Mouse (Mus musculus) layer of hippocampus, postnatal 10 days (tissue): ENCODE results near the gene Flnc. TPM values are rescaled to one million over a fixed set of nuclear protein-coding genes. Genes with fewer than 3 reads are reported as not detected.

Experiments
- DNase-seq, 2 experiments: peaks; one replicate each; pipeline ENCODE4 v3.0.0; 2021; ENCODE audit warnings: low spot score in 2 of 2
- total RNA-seq, 2 experiments: library from RNA; stranded (reverse); gene quantifications; 2 replicates each; pipeline ENCODE4 v1.2.3; 2021

Gene Flnc
- total RNA-seq, 2 experiments from 2014 or later = 4.0 to 4.4 TPM

DNA sequence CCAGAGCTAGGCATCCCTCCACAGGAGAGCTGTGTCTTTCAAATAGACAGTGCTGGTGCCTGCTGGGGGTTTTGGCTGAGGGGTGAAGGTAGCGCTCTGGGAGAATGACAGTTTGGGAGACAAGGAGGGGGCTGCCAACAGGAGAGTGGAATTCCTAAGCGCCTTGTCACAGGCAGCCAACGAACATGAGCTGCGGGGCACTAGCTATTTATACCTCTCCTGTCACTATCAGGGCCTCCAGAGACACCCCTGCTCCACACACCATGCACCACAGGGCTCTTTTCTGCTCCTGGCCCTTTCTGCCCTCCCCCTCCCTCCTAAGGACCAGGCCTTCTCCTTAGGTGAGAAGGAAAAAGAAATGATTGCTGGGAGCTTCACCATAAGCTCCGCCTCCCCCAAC is 1.6 kb upstream of the Flnc start:
- DNase-seq = no peak

DNA sequence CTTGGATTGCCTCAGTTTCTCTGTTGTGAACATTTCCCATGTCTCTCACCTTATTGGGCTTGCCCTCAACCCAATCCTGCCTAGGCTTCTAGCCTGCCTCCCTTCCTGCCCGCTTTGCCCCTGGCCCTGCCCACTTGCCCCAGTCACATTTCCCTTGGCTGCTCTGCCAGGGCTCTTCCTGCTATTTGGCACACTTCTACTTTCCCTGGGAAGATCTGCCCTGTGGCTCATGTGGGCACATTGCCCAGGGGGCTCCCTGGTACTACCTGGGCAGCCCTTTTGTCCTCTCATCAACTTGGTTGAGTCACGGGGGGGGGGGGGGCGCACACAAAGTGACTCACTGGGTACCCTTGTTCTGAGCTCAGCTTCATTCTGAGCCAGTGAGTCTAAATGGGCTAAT is 900 bp upstream of the Flnc start:
- no peak for DNase-seq

DNA sequence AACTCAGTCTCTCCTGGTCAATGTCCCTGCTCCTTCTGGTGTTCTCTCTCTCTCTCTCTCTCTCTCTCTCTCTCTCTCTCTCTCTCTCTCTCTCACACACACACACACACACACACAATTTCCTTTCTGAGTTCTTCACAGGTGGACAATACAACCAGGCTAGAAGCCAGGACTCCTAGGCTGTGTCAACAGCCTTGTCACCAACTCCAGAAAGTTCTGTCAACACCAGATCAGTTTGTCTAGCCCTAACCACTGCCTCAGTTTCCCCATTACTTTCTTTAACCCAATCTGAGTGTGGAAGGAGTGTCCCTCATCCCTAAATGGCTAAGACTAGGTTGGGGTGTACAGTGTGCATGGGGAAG is 399 bp upstream of the Flnc start:
- DNase-seq = no peak

GRCm38 (mm10) chr6:29433804-29434795 is 1.0 kb downstream of the Flnc start:
- no peak for DNase-seq

- no peak for DNase-seq
These were observed 2.0 kb downstream of the Flnc start for GRCm38 (mm10) chr6:29434911-29435691.

GRCm38 (mm10) chr6:29435940-29436451 is 2.9 kb downstream of the Flnc start:
- DNase-seq = no peak

- DNase-seq = peak; percentile 41 to 42
These were observed 3.4 kb downstream of the Flnc start for GRCm38 (mm10) chr6:29436461-29436934.

- peak; percentile 38 to 49 for DNase-seq
These were observed 6.2 kb downstream of the Flnc start for GRCm38 (mm10) chr6:29439251-29439650.

GRCm38 (mm10) chr6:29439789-29440188 is 6.7 kb downstream of the Flnc start:
- DNase-seq = no peak

DNA sequence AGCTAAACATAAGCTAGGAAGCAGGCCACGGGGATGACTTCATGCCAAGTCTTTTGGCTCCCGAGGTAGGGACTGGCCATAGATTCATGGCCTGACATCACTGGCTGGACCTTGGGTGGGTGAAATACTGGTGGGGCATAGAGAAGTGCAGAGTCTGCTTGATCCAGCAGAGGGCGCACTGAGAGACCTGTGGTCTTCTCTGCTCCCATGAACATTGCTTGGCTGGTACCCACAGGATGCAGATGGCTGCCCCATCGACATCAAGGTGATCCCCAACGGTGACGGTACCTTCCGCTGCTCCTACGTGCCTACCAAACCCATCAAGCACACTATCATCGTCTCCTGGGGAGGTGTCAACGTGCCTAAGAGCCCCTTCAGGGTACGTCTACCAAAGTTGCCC is 11.7 kb downstream of the Flnc start:
- peak in 1 of 2 experiments; percentile 43 for DNase-seq

GRCm38 (mm10) chr6:29445354-29445753 is 12.3 kb downstream of the Flnc start:
- no peak for DNase-seq

DNA sequence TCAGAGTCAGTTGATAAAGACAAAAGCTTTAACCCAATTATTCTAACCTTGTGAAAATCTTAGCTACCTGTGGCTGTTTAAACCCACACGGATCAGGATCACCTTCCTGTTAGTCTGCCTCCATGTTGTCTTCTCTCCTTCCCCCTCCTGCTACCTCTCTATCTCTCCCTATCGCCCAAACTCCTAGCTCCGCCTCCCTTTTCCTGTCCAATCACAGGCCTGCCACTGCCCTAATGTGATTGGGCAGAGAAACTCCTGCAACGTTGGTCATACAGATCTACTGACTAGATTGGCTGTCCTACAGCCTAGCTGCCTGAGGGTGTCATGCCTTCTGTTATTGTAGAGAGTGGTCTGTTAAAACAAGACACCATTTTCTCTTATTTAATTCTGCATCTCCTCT is 16.8 kb downstream of the Flnc start:
- no peak for DNase-seq

- DNase-seq = no peak
These were observed 17.6 kb downstream of the Flnc start for GRCm38 (mm10) chr6:29450667-29451066.

DNA sequence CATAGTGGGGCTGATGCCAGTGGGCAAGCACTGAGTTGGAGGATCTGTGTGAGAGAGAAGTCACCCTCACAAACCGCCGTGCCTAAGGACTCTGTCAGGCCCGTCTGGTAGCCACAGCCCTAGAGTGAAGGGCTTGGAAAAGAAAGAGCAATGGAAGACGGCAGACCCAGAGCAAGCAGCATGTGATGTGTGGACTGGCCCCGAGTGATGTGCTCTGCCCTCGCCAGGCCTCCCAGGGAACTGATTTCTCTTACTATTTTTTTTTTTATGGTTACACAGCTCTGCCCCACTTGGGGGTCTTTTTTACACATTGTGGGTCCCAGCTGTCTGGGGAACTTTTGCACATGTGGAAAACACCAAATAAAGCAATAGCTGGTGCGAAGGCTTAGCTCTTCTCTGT is 28.4 kb downstream of the Flnc start:
- no peak for DNase-seq

GRCm38 (mm10) chr6:29463388-29463787 is 30.3 kb downstream of the Flnc start:
- no peak for DNase-seq

DNA sequence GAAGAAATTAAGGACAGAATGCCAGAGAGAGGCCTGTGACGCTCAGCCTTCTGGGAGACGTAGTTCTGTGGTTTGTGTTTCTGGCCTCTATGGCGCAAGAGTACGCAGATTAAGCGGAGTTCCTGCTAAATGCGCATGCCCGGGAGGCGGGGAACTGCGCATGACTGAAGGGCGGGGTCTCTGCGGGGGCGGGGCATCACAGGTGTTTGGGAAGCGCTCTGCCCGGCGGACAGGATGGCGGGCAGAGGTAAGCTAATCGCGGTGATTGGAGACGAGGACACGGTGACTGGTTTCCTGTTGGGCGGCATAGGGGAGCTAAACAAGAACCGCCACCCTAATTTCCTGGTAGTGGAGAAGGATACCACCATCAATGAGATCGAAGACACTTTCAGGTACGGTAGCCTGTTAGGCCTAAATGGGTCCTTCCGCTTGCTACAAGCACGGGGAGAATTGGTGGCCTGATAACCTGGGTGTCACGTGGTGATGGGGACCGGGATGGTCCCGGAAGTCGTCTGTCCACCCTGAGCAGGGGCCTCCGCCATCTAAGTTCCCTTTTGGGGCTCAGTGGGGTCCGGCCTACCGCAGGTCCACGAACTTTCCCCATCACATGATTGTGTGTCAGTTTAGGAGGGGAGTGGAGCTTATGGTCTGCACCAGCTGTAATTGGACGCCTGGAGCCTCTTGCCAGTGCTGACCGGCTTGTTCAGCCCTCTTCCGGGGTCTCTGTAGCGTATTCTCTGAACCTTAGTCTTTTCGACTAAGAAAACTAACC is 34.7 kb downstream of the Flnc start, which contains the start of gene Atp6v1f:
TSS of gene Atp6v1f (plus strand) at position 136 of the 772 bp plus-strand sequence.
- DNase-seq = peak; percentile 86 to 92

GRCm38 (mm10) chr6:29468851-29469250 is 35.8 kb downstream of the Flnc start:
- DNase-seq = no peak

DNA sequence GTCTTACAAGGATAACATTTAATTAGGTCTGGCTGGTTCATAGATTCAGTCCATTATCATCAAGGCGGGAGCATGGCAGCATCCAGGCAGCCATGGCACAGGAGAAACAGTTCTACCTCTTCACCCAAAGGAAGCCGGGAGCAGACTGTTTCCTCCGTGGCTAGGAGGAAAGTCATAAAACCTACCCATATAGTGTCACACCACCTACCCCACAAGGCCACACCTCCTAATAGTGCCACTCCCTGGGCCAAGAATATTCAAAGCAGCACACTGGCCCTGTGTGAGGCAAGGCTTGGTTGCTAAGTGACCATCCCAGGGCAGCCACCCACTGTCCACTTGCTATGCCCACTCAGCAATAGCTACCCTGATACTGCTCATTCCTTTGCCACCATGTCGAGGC is 38.1 kb downstream of the Flnc start, which contains the start of gene Atp6v1fnb:
TSS of gene Atp6v1fnb (plus strand) at position 301 of the 400 bp plus-strand sequence.
- DNase-seq = no peak

DNA sequence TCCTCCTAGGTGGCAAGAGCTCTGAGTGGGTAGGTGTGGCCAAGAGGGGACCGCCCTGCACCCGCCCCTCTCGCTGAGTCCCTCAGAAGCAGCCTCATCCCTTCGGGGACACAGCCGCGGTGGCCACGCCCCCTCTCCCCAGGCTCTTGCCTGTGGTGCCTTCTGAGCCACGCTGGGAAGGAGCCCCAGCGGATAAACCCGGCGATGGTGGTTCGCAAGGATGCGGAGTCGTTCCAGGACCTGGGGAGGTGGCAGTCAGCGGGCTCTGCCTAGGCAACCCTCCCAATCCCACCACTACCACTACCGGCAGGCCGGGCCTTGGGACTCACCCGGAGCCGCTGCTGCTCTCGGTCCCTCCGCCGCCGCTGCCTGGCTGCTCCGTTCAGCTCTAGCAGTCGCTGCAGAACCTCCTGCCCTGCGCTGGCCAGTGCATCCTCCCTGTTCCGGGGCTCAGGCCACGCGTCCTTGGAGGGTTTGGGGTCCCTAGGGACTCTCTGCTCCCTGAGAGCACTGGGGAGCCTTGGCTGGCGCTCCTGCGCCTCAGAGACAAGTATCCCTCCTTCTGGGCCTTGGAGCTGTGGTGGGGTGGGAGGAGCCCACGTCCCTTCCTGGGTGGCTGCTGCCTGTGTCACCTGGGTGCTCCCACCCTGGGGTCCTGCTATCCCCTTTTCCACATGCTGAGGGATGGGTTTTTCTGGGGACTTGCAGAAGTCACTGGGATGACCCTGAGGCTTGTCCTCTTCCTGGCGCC is 41.1 kb downstream of the Flnc start:
- peak; percentile 54 to 71 for DNase-seq

DNA sequence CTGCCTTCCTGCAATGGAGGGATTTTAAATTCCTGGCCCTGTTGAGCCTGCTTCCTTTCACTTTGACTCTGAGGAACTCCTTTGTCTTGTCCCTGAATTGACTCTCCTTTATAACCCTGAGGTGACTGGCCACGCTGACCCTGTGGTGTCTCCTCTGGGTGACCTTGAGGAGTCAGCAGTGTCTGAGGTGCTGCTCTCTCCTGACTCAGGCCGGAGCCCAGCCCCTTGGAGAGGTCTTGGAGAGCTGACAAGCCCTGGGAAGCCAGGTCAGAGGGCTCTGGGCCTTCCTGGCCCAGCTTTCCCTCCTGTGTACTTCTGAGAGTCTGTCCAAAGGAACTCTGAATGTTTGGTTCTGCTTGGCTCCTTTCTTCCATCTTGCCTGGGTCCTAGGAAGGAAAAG is 41.7 kb downstream of the Flnc start:
- DNase-seq = no peak
